Mouse (Mus musculus) midbrain, postnatal 0 days (tissue): Measurements from ENCODE around the gene Entpd1. TPM values are rescaled to one million over a fixed set of nuclear protein-coding genes. Genes with fewer than 3 reads are reported as not detected.
A peak's percentile ranks its signal among the peaks of the same experiment; 100 is the strongest.

Experiments used
- ATAC-seq: fragments of 200-750 bp; cut with Nextera tagmentation; 2 replicates; pipeline ENCODE4 v1.8.0; 2017; ENCODE audit warnings: moderate number of reproducible peaks, mild to moderate bottlenecking, moderate TSS enrichment, moderate library complexity; ENCODE audit not compliant: low FRiP score
- DNase-seq: peaks from one replicate; pipeline ENCODE4 v3.0.0-alpha.2; 2015; ENCODE audit warnings: low spot score
- H3K27ac ChIP-seq: fragments of 300-500 bp; sonication (generic); 2 replicates; pipeline ENCODE4 v1.5.1; 2014; ENCODE audit warnings: low read depth, mild to moderate bottlenecking, low read length, mixed read lengths
- H3K27me3 ChIP-seq: fragments of 300-500 bp; sonication (generic); 2 replicates; pipeline ENCODE4 v1.6.1; 2014; ENCODE audit warnings: low read length, control low read depth, mixed read lengths; ENCODE audit not compliant: insufficient read depth
- H3K36me3 ChIP-seq: fragments of 300-500 bp; sonication (generic); 2 replicates; pipeline ENCODE4 v1.6.1; 2014; ENCODE audit warnings: low read length, control low read depth, mixed read lengths; ENCODE audit not compliant: insufficient read depth
- H3K4me1 ChIP-seq: fragments of 300-500 bp; sonication (generic); 2 replicates; pipeline ENCODE4 v1.6.1; 2014; ENCODE audit warnings: mild to moderate bottlenecking, control low read depth, antibody characterized with exemption, low read length, mixed read lengths; ENCODE audit not compliant: insufficient read depth
- H3K4me2 ChIP-seq: fragments of 300-500 bp; sonication (generic); 2 replicates; pipeline ENCODE4 v1.6.1; 2014; ENCODE audit warnings: low read depth, mild to moderate bottlenecking, low read length, mixed read lengths; ENCODE audit not compliant: poor library complexity, severe bottlenecking
- H3K4me3 ChIP-seq: fragments of 300-500 bp; sonication (generic); 2 replicates; pipeline ENCODE4 v1.5.1; 2014; ENCODE audit warnings: low read depth, mild to moderate bottlenecking, low read length, moderate library complexity
- H3K9ac ChIP-seq: fragments of 300-500 bp; sonication (generic); replicated peaks from 2 replicates; pipeline ENCODE4 v1.6.1; 2014; ENCODE audit warnings: mild to moderate bottlenecking, low read length, moderate library complexity, mixed read lengths; ENCODE audit not compliant: poor library complexity, severe bottlenecking
- H3K9me3 ChIP-seq: fragments of 300-500 bp; sonication (generic); 2 replicates; pipeline ENCODE4 v1.6.1; 2016; ENCODE audit warnings: low read length, control low read depth
- CTCF ChIP-seq: IDR thresholded peaks from 2 replicates; pipeline ENCODE4 v1.5.1; 2016; ENCODE audit warnings: antibody characterized with exemption, mild to moderate bottlenecking
- WGBS: fragments of 180-500 bp; shearing (Covaris S2); extraction: QIAGEN DNeasy Blood & Tissue Kit; methylation state at CpG from one replicate; pipeline ENCODE4 v1.1.7; 2014; 5-methylcytosine and 5-hydroxymethylcytosine counted together
- polyA plus RNA-seq: library from polyadenylated mRNA; unstranded; fragments of >200 nt; fragmentation: Nextera tagmentation; extraction: Ambion mirVana; gene quantifications from 2 replicates; pipeline ENCODE4 v1.2.1, GENCODE M21; 2015
- total RNA-seq: library from RNA; depleted of rRNA; stranded (reverse); fragments of >200 nt; gene quantifications from 2 replicates; pipeline ENCODE4 v1.2.3, GENCODE M21; 2014

Gene Entpd1
- total and polyA plus RNA-seq, 2 experiments from 2014 or later: 6.9 to 9.6 TPM

GRCm38 (mm10) chr19:40656207-40656606, 44.0 kb downstream of the Entpd1 start:
- no peak for TF ChIP-seq CTCF
- H3K4me1 ChIP-seq: no peaks in the 10 kb centered on the region; the same call in 1 of the 2 replicates
- 89% methylated on average over 5 of the region's 5 CpGs for WGBS
- H3K9ac ChIP-seq: no peak overlapping the region
- ATAC-seq (no peak), DNase-seq (no peak)
- no peaks in the 10 kb centered on the region for H3K27me3 ChIP-seq
- no peaks in the 10 kb centered on the region for H3K9me3 ChIP-seq
- no peak overlapping the region for H3K4me2 ChIP-seq
- no peak overlapping the region for H3K27ac ChIP-seq
- no peak overlapping the region for H3K4me3 ChIP-seq
- no peaks in the 10 kb centered on the region for H3K36me3 ChIP-seq

- DNase-seq: no peak
- WGBS: 72% methylated on average over 6 of the region's 6 CpGs
- Histone ChIP-seq H3K36me3 (no peaks in the 10 kb centered on the region), H3K27ac (no peak overlapping the region), H3K9me3 (no peaks in the 10 kb centered on the region), H3K4me2 (no peak overlapping the region), H3K4me1 (peaks cover 3% of the 10 kb centered on the region; the same call in 1 of the 2 replicates), H3K9ac (no peak overlapping the region), H3K27me3 (no peaks in the 10 kb centered on the region), H3K4me3 (no peak overlapping the region)
- no peak for TF ChIP-seq CTCF
- ATAC-seq: no peak
Observed at GRCm38 (mm10) chr19:40658281-40658680, 46.1 kb downstream of the Entpd1 start.

- WGBS: 63% methylated on average over 5 of the region's 5 CpGs
Observed at GRCm38 (mm10) chr19:40658935-40659334, 46.8 kb downstream of the Entpd1 start.

GRCm38 (mm10) chr19:40659651-40660478, 47.7 kb downstream of the Entpd1 start:
- H3K27me3 ChIP-seq: no peaks in the 10 kb centered on the region
- peak overlapping the region; percentile 49 for H3K4me2 ChIP-seq
- peak; percentile 82 for ATAC-seq
- H3K4me3 ChIP-seq: peak overlapping the region; percentile 33
- DNase-seq: peak; percentile 53
- H3K27ac ChIP-seq: peak overlapping the region; percentile 67
- TF ChIP-seq CTCF: 0 out of 2 replicates have a peak, but pooled peaks have one; percentile 3
- 2% methylated on average over 16 of the region's 16 CpGs for WGBS
- H3K36me3 ChIP-seq: no peaks in the 10 kb centered on the region
- H3K4me1 ChIP-seq: peaks cover 3% of the 10 kb centered on the region; the same call in 1 of the 2 replicates
- H3K9me3 ChIP-seq: no peaks in the 10 kb centered on the region
- peak overlapping the region; percentile 42 for H3K9ac ChIP-seq

More at GRCm38 (mm10) chr19:40658935-40659334, 46.8 kb downstream of the Entpd1 start:
- no peak overlapping the region for H3K27ac ChIP-seq
- DNase-seq (no peak), ATAC-seq (no peak)
- no peaks in the 10 kb centered on the region for H3K9me3 ChIP-seq
- H3K36me3 ChIP-seq: no peaks in the 10 kb centered on the region
- no peaks in the 10 kb centered on the region for H3K27me3 ChIP-seq
- H3K4me2 ChIP-seq: peak overlapping the region; percentile 28
- no peak for TF ChIP-seq CTCF
- peaks cover 3% of the 10 kb centered on the region; the same call in 1 of the 2 replicates for H3K4me1 ChIP-seq
- no peak overlapping the region for H3K9ac ChIP-seq
- no peak overlapping the region for H3K4me3 ChIP-seq

- Histone ChIP-seq H3K4me1 (peaks cover 3% of the 10 kb centered on the region; the same call in 1 of the 2 replicates), H3K36me3 (no peaks in the 10 kb centered on the region), H3K4me2 (peak overlapping the region; percentile 49), H3K9me3 (no peaks in the 10 kb centered on the region), H3K27ac (peak overlapping the region; percentile 67), H3K4me3 (peak overlapping the region; percentile 33), H3K27me3 (no peaks in the 10 kb centered on the region), H3K9ac (peak overlapping the region; percentile 42)
- no peak for TF ChIP-seq CTCF
- no peak for DNase-seq
- peak; percentile 41; the same call in 1 of the 2 replicates for ATAC-seq
- 16% methylated on average over 9 of the region's 9 CpGs for WGBS
Observed at GRCm38 (mm10) chr19:40660510-40660909, 48.3 kb downstream of the Entpd1 start.

GRCm38 (mm10) chr19:40661108-40661507, 48.9 kb downstream of the Entpd1 start:
- 82% methylated on average over 2 of the region's 2 CpGs for WGBS
- Histone ChIP-seq H3K9ac (no peak overlapping the region), H3K4me1 (peaks cover 3% of the 10 kb centered on the region; the same call in 1 of the 2 replicates), H3K9me3 (no peaks in the 10 kb centered on the region), H3K36me3 (no peaks in the 10 kb centered on the region), H3K4me2 (peak overlapping the region; percentile 49), H3K27me3 (no peaks in the 10 kb centered on the region), H3K27ac (no peak overlapping the region), H3K4me3 (peak overlapping the region; percentile 33; the same call in 1 of the 2 replicates)
- DNase-seq (no peak), ATAC-seq (no peak)
- no peak for TF ChIP-seq CTCF
